Comparison of ENCODE assay signal across 14 mouse cellular contexts in the genomic region with DNA sequence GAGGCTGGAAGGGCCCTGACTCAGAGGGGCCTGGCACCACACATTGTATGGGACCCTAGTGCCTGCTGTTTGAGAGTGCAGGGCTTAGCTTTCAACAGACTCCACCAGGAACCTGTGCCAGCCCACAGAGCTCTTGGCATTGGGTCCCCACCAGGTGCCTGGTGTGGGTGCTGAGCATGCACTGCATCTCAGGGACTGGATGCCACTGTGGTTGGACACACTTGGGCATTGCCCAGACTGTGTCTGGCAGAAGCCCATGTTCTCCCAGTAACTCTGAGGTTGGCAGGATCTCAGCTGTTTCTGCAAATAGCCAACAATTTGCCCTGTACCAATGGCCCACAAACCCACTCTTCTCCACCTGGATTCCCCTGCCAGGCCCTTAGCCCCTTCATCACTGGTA. TPM values are rescaled to one million over a fixed set of nuclear protein-coding genes. Genes with fewer than 3 reads are reported as not detected.
DNase-seq lines count a peak whose midpoint lies in the region; ATAC-seq and TF ChIP-seq lines count a peak whose summit lies in the region.
"Had no signal": no experiment of that assay in that cellular context is flagged by ENCODE, and none has a peak within 500 bp of the region (broad histone marks: within the 10 kb centered on the region; RNA-seq: fewer than 3 reads in every experiment).

No protein-coding gene starts in this region.

- H3K9ac ChIP-seq in forebrain, postnatal 0 days = no peak overlapping the region
- no peak overlapping the region for H3K9ac ChIP-seq in forebrain, embryonic 16.5 days (replicated peaks; ENCODE audit: low read depth, low read length)

- H3K4me2 ChIP-seq in forebrain, postnatal 0 days (ENCODE audit: low read depth) = no peak overlapping the region
- no peak overlapping the region for H3K4me2 ChIP-seq in forebrain, embryonic 16.5 days (ENCODE audit: low read length)

- H3K27me3 ChIP-seq in forebrain, postnatal 0 days (ENCODE audit: insufficient read depth, low read length) = no peaks in the 10 kb centered on the region
- H3K27me3 ChIP-seq in forebrain, embryonic 16.5 days (replicated peaks; ENCODE audit: control insufficient read depth, insufficient read depth, low read length) = no peaks in the 10 kb centered on the region

- no peak overlapping the region for H3K4me3 ChIP-seq in forebrain, postnatal 0 days (ENCODE audit: low read depth, low read length)
- no peak overlapping the region for H3K4me3 ChIP-seq in forebrain, embryonic 16.5 days (replicated peaks; ENCODE audit: low read length)
- H3K4me3 ChIP-seq: forebrain, embryonic 10.5 days had no signal

- H3K9me3 ChIP-seq in forebrain, postnatal 0 days (ENCODE audit: low read length) = no peaks in the 10 kb centered on the region
- no peaks in the 10 kb centered on the region for H3K9me3 ChIP-seq in forebrain, embryonic 16.5 days (ENCODE audit: control insufficient read depth, low read length)
- H3K9me3 ChIP-seq: forebrain, embryonic 10.5 days had no signal

- intact Hi-C loops in left cerebral cortex, postnatal 14 days (cut with DNase I) = no loop called here
- intact Hi-C loops in left cerebral cortex, postnatal 10 days (cut with DNase I) = no loop called here
- intact Hi-C loops in heart, postnatal 14 days (cut with DNase I) = no loop called here

- H3K36me3 ChIP-seq in forebrain, postnatal 0 days (ENCODE audit: insufficient read depth) = no peaks in the 10 kb centered on the region
- H3K36me3 ChIP-seq in forebrain, embryonic 16.5 days (ENCODE audit: control insufficient read depth, insufficient read depth) = no peaks in the 10 kb centered on the region
- H3K36me3 ChIP-seq: forebrain, embryonic 10.5 days had no signal

- TF ChIP-seq CTCF in forebrain, postnatal 0 days (IDR thresholded peaks at IDR 0.05; ENCODE audit: low read depth) = no peak

- ATAC-seq in forebrain, postnatal 0 days = no peak
- ATAC-seq in forebrain, embryonic 16.5 days = no peak
- no peak for ATAC-seq in erythroblast, adult 5-6 weeks (replicated peaks; ENCODE audit: low FRiP score, poor library complexity, severe bottlenecking)

- H3K4me1 ChIP-seq in forebrain, postnatal 0 days (ENCODE audit: insufficient read depth) = no peaks in the 10 kb centered on the region; the same call in 1 of the 2 replicates
- peaks cover 2% of the 10 kb centered on the region for H3K4me1 ChIP-seq in forebrain, embryonic 16.5 days (replicated peaks; ENCODE audit: control insufficient read depth, insufficient read depth, low read length)

- H3K27ac ChIP-seq in forebrain, postnatal 0 days (ENCODE audit: low read depth, low read length) = no peak overlapping the region
- no peak overlapping the region for H3K27ac ChIP-seq in forebrain, embryonic 16.5 days (ENCODE audit: low read length)
- H3K27ac ChIP-seq: forebrain, embryonic 10.5 days had no signal

- DNase-seq in forebrain, postnatal 0 days = peak; percentile 15
- DNase-seq in left cerebral cortex, postnatal 14 days (ENCODE audit: low spot score in 2 of 2) = peak; percentile 47 to 53
- DNase-seq in left cerebral cortex, postnatal 10 days (ENCODE audit: extremely low spot score in 1 of 2, low spot score in 2 of 2) = no peak
- DNase-seq in fat pad, adult 2 months (ENCODE audit: extremely low read depth, low read depth, low spot score) = peak; percentile 61
- DNase-seq in heart, postnatal 14 days = peak; percentile 59 to 75
- DNase-seq: kidney, postnatal 25 days; lung, adult 2 months; spleen, adult 18-20 months had no signal

RNA-seq across cellular contexts. Expression of a gene that starts 13.9 kb away (rescaled TPM):
- 3.5 and 8.5 TPM in 2 replicates for total RNA-seq in forebrain, postnatal 0 days (2014; rRNA removed)
- polyA plus RNA-seq in forebrain, postnatal 0 days (2015; fragmentation: Nextera tagmentation; extraction: Ambion mirVana) = 3.6 and 6.7 TPM in 2 replicates
- 4.7 and 5.6 TPM in 2 replicates for polyA plus RNA-seq in forebrain, embryonic 16.5 days (2015; fragmentation: Nextera tagmentation; extraction: Ambion mirVana)
- total RNA-seq in left cerebral cortex, postnatal 14 days (2021) = 10 to 100 TPM; 11.5 to 16.7 TPM
- 10 to 100 TPM; 12.1 to 15.7 TPM for total RNA-seq in left cerebral cortex, postnatal 10 days (2021)
- 10 to 100 TPM; 15.5 to 16.4 TPM for total RNA-seq in heart, postnatal 14 days (2021)
- total RNA-seq in erythroblast, adult 5-6 weeks (2015; ENCODE audit: low replicate concordance) = 24.5 and 32.9 TPM in 2 replicates
- total RNA-seq in erythroblast, adult 5-6 weeks (2017; ENCODE audit: low replicate concordance) = 15.5 and 16.6 TPM in 2 replicates

RNA-seq across cellular contexts. Expression of a gene that starts 40.0 kb away (rescaled TPM):
- not detected in 2 replicates for total RNA-seq in forebrain, postnatal 0 days (2014; rRNA removed)
- not detected in 2 replicates for polyA plus RNA-seq in forebrain, postnatal 0 days (2015; fragmentation: Nextera tagmentation; extraction: Ambion mirVana)
- not detected in 2 replicates for polyA plus RNA-seq in forebrain, embryonic 16.5 days (2015; fragmentation: Nextera tagmentation; extraction: Ambion mirVana)
- total RNA-seq in left cerebral cortex, postnatal 14 days (2021) = not detected
- total RNA-seq in left cerebral cortex, postnatal 10 days (2021) = not detected
- total RNA-seq in heart, postnatal 14 days (2021) = not detected
- not detected in 2 replicates for total RNA-seq in erythroblast, adult 5-6 weeks (2015; ENCODE audit: low replicate concordance)
- not detected in 2 replicates for total RNA-seq in erythroblast, adult 5-6 weeks (2017; ENCODE audit: low replicate concordance)
- total RNA-seq: megakaryocyte, adult 5-6 weeks had no signal
- polyA plus RNA-seq: intestine, embryonic 14.5 days; limb, embryonic 11.5 days; lung, adult 2 months had no signal

Comparison
In these comparisons a context has a peak if more than half of its experiments do, and no peak if none do; other contexts are left out.
1. DNase-seq: peak in forebrain, postnatal 0 days (single experiment), left cerebral cortex, postnatal 14 days (2 of 2), fat pad, adult 2 months (single experiment) and heart, postnatal 14 days (2 of 2); none in left cerebral cortex, postnatal 10 days (0 of 2).